Mouse (Mus musculus) liver, postnatal 0 days (tissue): ENCODE results near the gene Per2. TPM values are rescaled to one million over a fixed set of nuclear protein-coding genes. Genes with fewer than 3 reads are reported as not detected.
"Not testable (repeated sequence)": the region's sequence is repeated elsewhere in the genome, so short reads cannot be mapped to it uniquely, and the experiment has no call there.

ENCODE experiments used
- ATAC-seq: fragments of 200-750 bp; cut with Nextera tagmentation; 2 replicates; pipeline ENCODE4 v1.8.0; 2017; ENCODE audit warnings: mild to moderate bottlenecking, moderate library complexity
- DNase-seq: peaks from one replicate; pipeline ENCODE4 v3.0.0-alpha.2; 2016
- H3K27ac ChIP-seq: fragments of 300-500 bp; sonication (generic); 2 replicates; pipeline ENCODE4 v1.5.1; 2014; ENCODE audit warnings: antibody characterized with exemption, moderate library complexity, mild to moderate bottlenecking, low read depth
- H3K27me3 ChIP-seq: fragments of 300-500 bp; sonication (generic); 2 replicates; pipeline ENCODE4 v1.6.1; 2014; ENCODE audit warnings: low read length, control low read depth, mixed read lengths; ENCODE audit not compliant: insufficient read depth
- H3K36me3 ChIP-seq: fragments of 300-500 bp; sonication (generic); replicated peaks from 2 replicates; pipeline ENCODE4 v1.6.1; 2014; ENCODE audit warnings: mild to moderate bottlenecking, control low read depth, low read length, moderate library complexity, mixed read lengths; ENCODE audit not compliant: insufficient read depth
- H3K4me1 ChIP-seq: fragments of 300-500 bp; sonication (generic); 2 replicates; pipeline ENCODE4 v1.6.1; 2014; ENCODE audit warnings: antibody characterized with exemption, mild to moderate bottlenecking, control low read depth; ENCODE audit not compliant: insufficient read depth
- H3K4me2 ChIP-seq: fragments of 300-500 bp; sonication (generic); 2 replicates; pipeline ENCODE4 v1.6.1; 2014; ENCODE audit warnings: low read depth, mild to moderate bottlenecking, low read length, moderate library complexity, mixed read lengths
- H3K4me3 ChIP-seq: fragments of 300-500 bp; sonication (generic); 2 replicates; pipeline ENCODE4 v1.5.1; 2014; ENCODE audit warnings: low read depth, low read length
- H3K9ac ChIP-seq: fragments of 300-500 bp; sonication (generic); replicated peaks from 2 replicates; pipeline ENCODE4 v1.6.1; 2014; ENCODE audit warnings: mild to moderate bottlenecking, moderate library complexity
- H3K9me3 ChIP-seq: fragments of 300-500 bp; sonication (generic); 2 replicates; pipeline ENCODE4 v1.6.1; 2016; ENCODE audit warnings: mild to moderate bottlenecking, control low read depth, low read length, mixed read lengths
- CTCF ChIP-seq: sonication (generic); IDR thresholded peaks from 2 replicates; pipeline ENCODE4 v1.5.1; 2016; ENCODE audit warnings: antibody characterized with exemption, low read depth
- EP300 ChIP-seq: IDR thresholded peaks from 2 replicates; pipeline ENCODE4 v1.6.1; 2016; ENCODE audit warnings: antibody characterized with exemption, low read depth, mild to moderate bottlenecking
- WGBS: fragments of 180-500 bp; shearing (Covaris S2); extraction: QIAGEN DNeasy Blood & Tissue Kit; methylation state at CpG from one replicate; pipeline ENCODE4 v1.1.7; 2014; ENCODE audit not compliant: insufficient replicate concordance; 5-methylcytosine and 5-hydroxymethylcytosine counted together
- polyA plus RNA-seq: library from polyadenylated mRNA; unstranded; fragments of >200 nt; fragmentation: Nextera tagmentation; extraction: Ambion mirVana; gene quantifications from 2 replicates; pipeline ENCODE4 v1.2.1, GENCODE M21; 2015

Per2 gene
- polyA plus RNA-seq, 1 experiment from 2014 or later, result 2.5 TPM

DNA sequence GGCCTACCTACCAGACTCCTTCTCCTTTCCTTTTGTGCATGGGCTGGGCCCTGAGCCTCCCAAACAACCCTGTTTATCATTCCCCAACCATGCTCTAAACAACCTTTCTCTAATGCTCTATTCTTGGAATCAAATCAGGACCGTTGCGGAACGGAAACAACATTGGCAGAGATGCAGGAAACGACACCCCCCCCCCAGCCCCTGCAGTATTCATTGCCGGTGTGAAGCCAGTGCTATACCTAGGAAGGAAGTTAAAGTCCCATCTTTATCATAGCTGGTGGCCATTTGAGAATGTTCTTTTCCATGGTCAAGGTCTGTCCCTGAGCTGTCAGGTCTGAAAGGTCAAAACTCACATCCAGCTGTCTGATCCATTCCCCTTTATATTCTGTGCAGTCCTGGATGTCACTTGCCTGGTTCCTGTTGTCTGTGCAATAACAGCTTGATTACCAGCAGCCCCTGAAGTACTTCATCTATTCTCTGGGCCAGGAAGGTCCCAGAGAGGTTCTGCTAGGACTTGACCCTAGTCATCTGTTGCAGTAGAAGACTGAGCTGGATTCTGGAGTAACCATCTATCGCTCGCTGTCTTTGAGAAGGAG lies 23.6 kb upstream of the Per2 start:
- 47% methylated on average over 7 of the region's 7 CpGs for WGBS
- DNase-seq, result no peak
- peak; percentile 54; the same call in 1 of the 2 replicates for ATAC-seq
- H3K4me2 ChIP-seq, result no peak overlapping the region
- H3K4me1 ChIP-seq, result peaks cover 3% of the 10 kb centered on the region; the same call in 1 of the 2 replicates
- no peak overlapping the region for H3K9ac ChIP-seq
- H3K27ac ChIP-seq, result peak overlapping the region; percentile 57; the same call in 1 of the 2 replicates
- no peaks in the 10 kb centered on the region for H3K27me3 ChIP-seq
- H3K9me3 ChIP-seq, result no peaks in the 10 kb centered on the region
- H3K4me3 ChIP-seq, result no peak overlapping the region
- H3K36me3 ChIP-seq, result no peaks in the 10 kb centered on the region
- TF ChIP-seq EP300 (no peak), CTCF (no peak)

DNA sequence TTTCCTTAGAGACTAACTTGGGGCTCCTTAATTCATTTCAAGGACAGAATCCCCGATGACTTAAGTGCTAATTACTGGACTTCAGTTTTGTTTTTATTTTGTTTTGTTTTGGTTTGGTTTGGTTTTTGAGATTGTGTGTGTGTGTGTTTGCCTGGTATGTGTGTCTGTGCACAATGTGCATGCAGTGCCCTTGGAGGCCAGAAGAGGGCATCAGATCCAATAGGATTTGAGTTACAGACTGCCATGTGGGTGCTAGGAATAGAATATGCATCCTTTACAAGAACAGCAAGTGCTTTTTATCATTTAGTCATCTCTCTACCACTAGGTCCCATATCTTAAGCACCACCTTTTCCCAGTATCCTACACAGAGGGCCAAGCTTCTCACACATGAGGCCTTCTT lies 19.8 kb upstream of the Per2 start:
- Histone ChIP-seq H3K27ac (no peak overlapping the region), H3K4me1 (peaks cover 3% of the 10 kb centered on the region; the same call in 1 of the 2 replicates), H3K4me3 (no peak overlapping the region), H3K9ac (no peak overlapping the region), H3K4me2 (no peak overlapping the region), H3K27me3 (no peaks in the 10 kb centered on the region), H3K9me3 (no peaks in the 10 kb centered on the region), H3K36me3 (no peaks in the 10 kb centered on the region)
- ATAC-seq (no peak), DNase-seq (no peak)
- peak; percentile 37 for TF ChIP-seq CTCF
- TF ChIP-seq EP300, result no peak
- 74% methylated on average over 1 of the region's 1 CpGs for WGBS

DNA sequence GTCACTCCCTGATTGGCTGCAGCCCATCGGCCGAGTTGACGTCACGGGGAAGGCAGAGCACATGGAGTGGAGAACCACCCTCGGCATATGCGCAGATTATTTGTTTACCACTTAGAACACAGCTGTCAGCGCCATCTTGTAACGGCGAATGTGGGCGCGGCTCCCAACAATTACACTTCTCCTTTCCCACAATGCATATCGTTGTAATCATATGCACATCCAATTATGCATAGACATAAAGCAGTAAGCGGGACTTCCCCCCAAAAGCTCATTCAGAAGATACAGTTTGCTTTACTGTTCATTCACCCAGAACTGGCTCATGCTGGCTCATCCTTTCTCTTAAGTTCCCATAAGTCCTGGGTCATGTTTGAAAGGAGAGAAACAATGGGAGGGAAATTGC lies 19.0 kb upstream of the Per2 start:
- WGBS, result 84% methylated on average over 10 of the region's 13 CpGs
- H3K9me3 ChIP-seq, H3K27ac ChIP-seq, DNase-seq, H3K27me3 ChIP-seq, ATAC-seq, H3K9ac ChIP-seq, H3K4me1 ChIP-seq, H3K36me3 ChIP-seq, H3K4me2 ChIP-seq, H3K4me3 ChIP-seq: not testable (repeated sequence)

DNA sequence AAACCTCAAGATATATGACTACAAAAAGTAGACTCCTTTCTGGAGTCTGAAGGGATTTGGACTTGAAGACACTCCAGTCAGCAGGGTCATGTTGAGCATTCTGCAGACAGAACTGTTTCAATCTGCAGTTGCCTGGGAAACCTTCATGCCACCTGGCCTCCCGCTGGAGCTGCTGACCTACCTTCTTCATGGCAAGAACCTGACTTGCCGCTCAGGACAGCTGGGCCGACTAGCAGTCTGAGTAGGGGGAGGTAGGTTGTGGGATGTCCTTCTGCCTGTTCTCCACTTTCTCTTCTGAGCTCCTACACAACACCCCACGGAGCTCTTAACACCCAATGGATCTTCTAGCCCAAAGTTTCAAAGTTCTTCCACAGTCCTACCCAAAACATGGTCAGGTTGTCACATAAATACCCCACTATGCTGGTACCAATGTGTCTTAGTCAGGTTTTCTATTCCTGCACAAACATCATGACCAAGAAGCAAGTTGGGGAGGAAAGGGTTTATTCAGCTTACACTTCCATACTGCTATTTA lies 10.8 kb upstream of the Per2 start:
- Histone ChIP-seq H3K9ac (no peak overlapping the region), H3K4me1 (peaks cover 6% of the 10 kb centered on the region; the same call in 1 of the 2 replicates), H3K27ac (no peak overlapping the region), H3K4me3 (no peak overlapping the region), H3K27me3 (no peaks in the 10 kb centered on the region), H3K9me3 (no peaks in the 10 kb centered on the region), H3K4me2 (no peak overlapping the region), H3K36me3 (no peaks in the 10 kb centered on the region)
- ATAC-seq (no peak), DNase-seq (no peak)
- TF ChIP-seq EP300, result no peak
- no peak for TF ChIP-seq CTCF
- 75% methylated on average over 4 of the region's 4 CpGs for WGBS

DNA sequence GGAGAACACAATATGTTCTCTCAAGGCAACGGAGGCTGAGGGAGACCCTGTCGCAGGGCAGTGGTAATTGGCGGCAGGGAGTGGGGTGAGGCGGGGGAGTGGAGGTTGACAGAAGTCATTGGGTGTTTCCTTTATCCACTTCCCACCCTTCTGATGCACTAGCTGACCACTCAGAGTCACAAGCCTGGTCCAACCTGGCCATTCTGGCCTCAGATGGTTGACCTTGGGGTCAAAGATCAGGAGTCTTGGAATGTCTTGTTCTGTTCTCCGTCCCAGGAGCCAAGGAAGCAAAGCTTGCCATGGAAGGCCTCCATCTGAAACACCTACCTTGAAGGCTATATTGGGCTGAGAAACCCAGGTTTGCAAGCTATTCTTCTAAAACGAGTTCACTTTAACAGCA lies 7.1 kb upstream of the Per2 start:
- WGBS, result 82% methylated on average over 6 of the region's 6 CpGs
- no peak overlapping the region for H3K4me2 ChIP-seq
- H3K27ac ChIP-seq, result 0 out of 2 replicates have a peak overlapping the region, but pooled peaks have one; percentile 66
- H3K36me3 ChIP-seq, result no peaks in the 10 kb centered on the region
- H3K27me3 ChIP-seq, result no peaks in the 10 kb centered on the region
- peaks cover 6% of the 10 kb centered on the region; the same call in 1 of the 2 replicates for H3K4me1 ChIP-seq
- H3K4me3 ChIP-seq, result no peak overlapping the region
- no peaks in the 10 kb centered on the region for H3K9me3 ChIP-seq
- TF ChIP-seq EP300 (no peak), CTCF (no peak)
- no peak for ATAC-seq
- H3K9ac ChIP-seq, result no peak overlapping the region
- no peak for DNase-seq

DNA sequence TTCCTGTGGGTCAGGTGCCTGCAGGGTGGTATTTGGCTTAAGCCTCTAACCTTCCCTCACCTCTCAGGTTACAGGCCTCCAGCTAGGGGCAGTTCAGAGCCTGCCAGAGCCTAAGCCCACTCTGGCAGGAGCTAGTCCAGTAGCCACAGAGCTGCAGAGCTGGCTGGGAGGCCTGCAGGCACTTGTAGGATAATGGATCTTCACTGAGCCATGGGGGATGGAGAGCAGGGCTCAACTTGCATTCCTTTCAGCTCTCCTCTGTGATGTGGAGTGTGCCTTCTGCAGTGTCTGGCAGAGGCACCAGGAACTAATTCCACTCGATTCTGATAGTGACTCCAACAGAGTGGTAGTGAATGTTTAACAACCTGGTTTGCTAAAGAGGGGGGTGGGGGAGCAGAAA lies 6.1 kb upstream of the Per2 start:
- Histone ChIP-seq H3K4me3 (no peak overlapping the region), H3K4me2 (peak overlapping the region; percentile 56), H3K9me3 (no peaks in the 10 kb centered on the region), H3K9ac (peak overlapping the region; percentile 41; the same call in 1 of the 2 replicates), H3K27ac (peak overlapping the region; percentile 66), H3K27me3 (no peaks in the 10 kb centered on the region), H3K36me3 (no peaks in the 10 kb centered on the region), H3K4me1 (peaks cover 7% of the 10 kb centered on the region)
- WGBS, result 11% methylated on average over 1 of the region's 1 CpGs
- ATAC-seq (peak; percentile 66), DNase-seq (no peak)
- TF ChIP-seq CTCF (no peak), EP300 (no peak)
